Mouse (Mus musculus) heart, adult 2 months (tissue): ENCODE results near the gene Phf12.

ENCODE experiments used
- CTCF ChIP-seq: fragments of 200-600 bp; IDR thresholded peaks from 2 replicates; pipeline ENCODE4 v1.8.1; 2022; ENCODE audit warnings: antibody characterized with exemption, mild to moderate bottlenecking, moderate library complexity
- EP300 ChIP-seq: fragments of 200-500 bp; IDR thresholded peaks from 2 replicates; pipeline ENCODE4 v1.6.1; 2011; ENCODE audit warnings: low read depth, low read length, control low read depth; ENCODE audit not compliant: insufficient read depth

GRCm38 (mm10) chr11:78062563-78062962, 80.0 kb downstream of the Phf12 start:
- no peak for TF ChIP-seq EP300
- no peak for TF ChIP-seq CTCF
